Mouse (Mus musculus): Measurements from ENCODE around the gene Tex44. TPM values are rescaled to one million over a fixed set of nuclear protein-coding genes. Genes with fewer than 3 reads are reported as not detected.

Gene Tex44
- polyA plus RNA-seq, 1 experiment, result 0.74 TPM

DNA sequence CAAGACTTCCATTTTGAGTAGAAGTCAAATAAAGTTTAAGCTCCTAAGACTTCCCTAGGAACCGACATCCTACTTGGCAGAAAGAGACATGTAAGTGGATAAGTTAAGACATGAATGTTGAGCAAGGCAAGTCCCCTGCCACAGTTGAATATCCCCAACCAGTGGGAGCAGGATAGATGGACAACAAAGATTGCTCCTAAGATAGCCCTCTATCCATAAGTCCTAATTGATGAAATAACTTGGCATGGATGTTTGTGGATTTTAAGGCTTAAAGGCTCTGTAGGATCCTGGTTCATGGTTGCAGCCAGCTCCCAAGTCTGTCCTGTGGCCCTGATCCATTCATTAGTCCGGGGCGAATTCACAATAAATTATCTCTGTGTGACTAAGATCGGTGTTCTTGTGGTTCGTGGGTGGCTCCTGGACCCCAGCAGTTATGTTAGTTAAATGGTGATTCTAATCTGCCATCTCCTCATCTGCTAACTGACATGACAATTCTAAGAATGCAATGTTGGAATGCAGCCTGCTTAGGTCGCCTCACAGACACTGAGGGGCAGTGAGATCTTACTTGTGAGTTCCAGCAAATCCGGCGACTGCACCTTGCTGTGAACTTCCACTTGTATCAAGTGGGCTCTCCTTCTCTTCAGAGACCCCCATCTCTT, 25.9 kb upstream of the Tex44 start:
- Histone ChIP-seq H3K27me3 (ENCODE audit: control insufficient read depth, insufficient read depth, low read length) (no peaks in the 10 kb centered on the region), H3K4me3 (ENCODE audit: control insufficient read depth, insufficient read depth, low read length) (no peak overlapping the region), H3K27ac (ENCODE audit: control insufficient read depth, insufficient read depth, low read length) (no peak overlapping the region), H3K36me3 (ENCODE audit: control insufficient read depth, insufficient read depth, low read length) (no peaks in the 10 kb centered on the region), H3K4me1 (replicated peaks; ENCODE audit: control insufficient read depth, insufficient read depth, low read length) (peaks cover 7% of the 10 kb centered on the region)
- WGBS, result 58% methylated on average over 8 of the region's 8 CpGs
- DNase-seq, result no peak
- TF ChIP-seq POLR2A (IDR thresholded peaks at IDR 0.05; ENCODE audit: control insufficient read depth, extremely low read depth, insufficient read depth, low read length, poor library complexity) (no peak), CTCF (IDR thresholded peaks at IDR 0.05; ENCODE audit: borderline replicate concordance, control insufficient read depth, extremely low read depth, insufficient read depth, low read length, poor library complexity) (no peak)

DNA sequence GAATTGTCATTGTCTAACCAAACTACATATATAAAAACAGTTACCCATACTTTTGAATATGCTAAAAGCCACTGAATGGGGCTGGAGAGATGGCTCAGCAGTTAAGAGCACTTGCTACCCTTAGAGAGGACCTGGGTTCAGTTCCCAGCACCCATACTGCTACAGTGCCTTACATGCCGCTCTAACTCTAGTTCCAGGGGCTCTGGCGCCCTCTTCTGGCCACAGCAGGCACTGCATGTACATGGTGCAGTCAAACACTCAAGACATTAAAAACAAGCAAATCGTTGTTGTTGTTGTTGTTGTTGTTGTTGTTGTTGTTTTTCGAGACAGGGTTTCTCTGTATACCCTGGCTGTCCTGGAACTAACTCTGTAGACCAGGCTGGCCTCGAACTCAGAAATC, 21.3 kb upstream of the Tex44 start:
- H3K4me3 ChIP-seq (ENCODE audit: control insufficient read depth, insufficient read depth, low read length), result no peak overlapping the region
- no peaks in the 10 kb centered on the region for H3K27me3 ChIP-seq (ENCODE audit: control insufficient read depth, insufficient read depth, low read length)
- WGBS, result 68% methylated on average over 5 of the region's 5 CpGs
- peak; percentile 50 for DNase-seq
- H3K36me3 ChIP-seq (ENCODE audit: control insufficient read depth, insufficient read depth, low read length), result no peaks in the 10 kb centered on the region
- peaks cover 8% of the 10 kb centered on the region for H3K4me1 ChIP-seq (replicated peaks; ENCODE audit: control insufficient read depth, insufficient read depth, low read length)
- TF ChIP-seq POLR2A (IDR thresholded peaks at IDR 0.05; ENCODE audit: control insufficient read depth, extremely low read depth, insufficient read depth, low read length, poor library complexity), result no peak
- peak; percentile 71; the same call in 1 of the 2 replicates for TF ChIP-seq CTCF (IDR thresholded peaks at IDR 0.05; ENCODE audit: borderline replicate concordance, control insufficient read depth, extremely low read depth, insufficient read depth, low read length, poor library complexity)
- H3K27ac ChIP-seq (ENCODE audit: control insufficient read depth, insufficient read depth, low read length), result no peak overlapping the region

DNA sequence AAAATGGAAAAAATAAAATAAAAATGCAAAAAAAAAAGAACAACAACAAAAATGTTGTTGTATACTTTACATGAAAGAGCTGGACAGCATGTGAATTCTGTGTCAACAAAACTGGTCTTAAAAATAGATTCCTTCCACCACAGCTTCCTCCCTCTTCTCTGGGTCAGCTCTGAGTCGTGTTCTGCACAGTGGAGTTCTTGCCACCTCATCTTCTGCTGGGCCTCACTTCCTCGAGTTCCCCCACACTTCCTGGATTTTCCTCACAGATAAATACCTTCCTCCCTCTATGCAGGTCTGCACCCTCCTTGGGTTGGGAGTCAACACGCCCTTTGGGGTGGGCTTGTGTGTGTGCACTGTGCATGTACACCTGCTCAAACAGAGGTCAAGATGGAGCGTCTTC, 19.8 kb upstream of the Tex44 start:
- 61% methylated on average over 4 of the region's 4 CpGs for WGBS
- no peak for DNase-seq

DNA sequence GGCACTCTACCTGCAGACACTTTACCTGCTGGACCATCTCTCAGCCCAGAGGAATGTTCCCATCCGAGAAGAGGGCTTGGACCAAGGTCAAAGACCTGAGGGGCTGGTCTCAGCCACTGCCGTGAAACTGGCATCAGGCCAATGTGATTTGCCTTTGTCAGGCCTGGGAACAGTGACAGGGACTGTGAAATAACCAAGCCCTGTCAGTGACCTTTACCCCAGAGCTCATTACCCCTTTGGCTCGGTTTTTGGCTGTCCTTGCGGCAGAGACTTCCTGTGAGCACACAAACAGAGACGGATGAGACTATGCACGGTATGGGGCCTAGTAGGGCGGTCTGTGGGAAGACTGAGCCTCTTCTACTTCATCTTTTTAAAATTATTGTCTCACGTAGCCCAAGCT, 19.2 kb upstream of the Tex44 start:
- DNase-seq, result no peak
- no peak overlapping the region for H3K27ac ChIP-seq (ENCODE audit: control insufficient read depth, insufficient read depth, low read length)
- H3K4me3 ChIP-seq (ENCODE audit: control insufficient read depth, insufficient read depth, low read length), result no peak overlapping the region
- H3K27me3 ChIP-seq (ENCODE audit: control insufficient read depth, insufficient read depth, low read length), result no peaks in the 10 kb centered on the region
- peaks cover 11% of the 10 kb centered on the region for H3K4me1 ChIP-seq (replicated peaks; ENCODE audit: control insufficient read depth, insufficient read depth, low read length)
- TF ChIP-seq CTCF (IDR thresholded peaks at IDR 0.05; ENCODE audit: borderline replicate concordance, control insufficient read depth, extremely low read depth, insufficient read depth, low read length, poor library complexity), result no peak
- no peak for TF ChIP-seq POLR2A (IDR thresholded peaks at IDR 0.05; ENCODE audit: control insufficient read depth, extremely low read depth, insufficient read depth, low read length, poor library complexity)
- 40% methylated on average over 8 of the region's 8 CpGs for whole genome bisulfite sequencing
- H3K36me3 ChIP-seq (ENCODE audit: control insufficient read depth, insufficient read depth, low read length), result no peaks in the 10 kb centered on the region

More for the DNA sequence above, 19.8 kb upstream of the Tex44 start:
- H3K4me3 ChIP-seq (ENCODE audit: control insufficient read depth, insufficient read depth, low read length), result no peak overlapping the region
- no peaks in the 10 kb centered on the region for H3K27me3 ChIP-seq (ENCODE audit: control insufficient read depth, insufficient read depth, low read length)
- H3K36me3 ChIP-seq (ENCODE audit: control insufficient read depth, insufficient read depth, low read length), result no peaks in the 10 kb centered on the region
- peaks cover 11% of the 10 kb centered on the region for H3K4me1 ChIP-seq (replicated peaks; ENCODE audit: control insufficient read depth, insufficient read depth, low read length)
- H3K27ac ChIP-seq (ENCODE audit: control insufficient read depth, insufficient read depth, low read length), result no peak overlapping the region
- TF ChIP-seq CTCF (IDR thresholded peaks at IDR 0.05; ENCODE audit: borderline replicate concordance, control insufficient read depth, extremely low read depth, insufficient read depth, low read length, poor library complexity) (no peak), POLR2A (IDR thresholded peaks at IDR 0.05; ENCODE audit: control insufficient read depth, extremely low read depth, insufficient read depth, low read length, poor library complexity) (no peak)

DNA sequence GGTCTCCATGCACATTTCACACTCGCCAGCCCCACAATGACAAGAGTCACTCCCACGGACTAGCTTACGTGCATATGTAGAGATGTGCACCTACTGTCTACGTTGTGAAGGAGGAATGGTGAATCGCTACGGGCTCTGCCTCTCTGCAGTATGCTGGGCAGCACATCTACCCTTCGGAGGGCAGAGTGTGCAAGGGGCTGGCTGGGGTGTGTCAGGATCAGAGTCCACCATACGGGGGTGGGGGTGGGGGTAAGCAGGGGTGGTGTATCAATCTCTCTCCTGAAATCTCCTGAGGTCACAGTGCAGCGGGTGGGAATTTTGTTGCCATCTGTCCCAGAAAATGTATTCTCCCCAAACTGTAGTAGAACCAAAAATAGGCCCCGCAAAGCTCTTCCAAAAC, 17.6 kb upstream of the Tex44 start:
- peaks cover 11% of the 10 kb centered on the region for H3K4me1 ChIP-seq (replicated peaks; ENCODE audit: control insufficient read depth, insufficient read depth, low read length)
- no peak overlapping the region for H3K4me3 ChIP-seq (ENCODE audit: control insufficient read depth, insufficient read depth, low read length)
- DNase-seq, result no peak
- WGBS, result 97% methylated on average over 10 of the region's 10 CpGs
- H3K27ac ChIP-seq (ENCODE audit: control insufficient read depth, insufficient read depth, low read length), result no peak overlapping the region
- H3K27me3 ChIP-seq (ENCODE audit: control insufficient read depth, insufficient read depth, low read length), result no peaks in the 10 kb centered on the region
- no peaks in the 10 kb centered on the region for H3K36me3 ChIP-seq (ENCODE audit: control insufficient read depth, insufficient read depth, low read length)
- TF ChIP-seq CTCF (IDR thresholded peaks at IDR 0.05; ENCODE audit: borderline replicate concordance, control insufficient read depth, extremely low read depth, insufficient read depth, low read length, poor library complexity), result no peak
- no peak for TF ChIP-seq POLR2A (IDR thresholded peaks at IDR 0.05; ENCODE audit: control insufficient read depth, extremely low read depth, insufficient read depth, low read length, poor library complexity)

DNA sequence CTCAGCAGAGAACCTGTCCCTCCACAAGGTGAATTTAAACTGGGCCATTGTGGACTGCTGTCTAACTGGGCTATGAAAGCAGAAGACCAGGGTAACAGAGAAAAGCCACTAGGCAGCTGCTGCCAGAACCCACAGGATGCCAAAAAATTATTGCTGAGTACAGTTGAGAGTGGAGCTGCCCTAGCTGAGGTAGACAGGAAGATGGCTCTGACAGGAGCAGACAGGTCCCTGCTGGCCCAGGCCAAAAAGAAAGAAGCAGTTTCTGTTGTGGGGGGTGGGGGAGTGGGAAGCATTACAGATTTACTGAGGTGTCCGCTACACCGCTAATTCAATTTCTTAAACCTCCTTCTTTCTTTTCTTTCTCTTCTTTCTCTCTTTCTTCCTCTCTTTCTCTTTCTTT, 16.7 kb upstream of the Tex44 start:
- WGBS, result 40% methylated on average over 2 of the region's 2 CpGs
- no peaks in the 10 kb centered on the region for H3K36me3 ChIP-seq (ENCODE audit: control insufficient read depth, insufficient read depth, low read length)
- H3K4me3 ChIP-seq (ENCODE audit: control insufficient read depth, insufficient read depth, low read length), result no peak overlapping the region
- TF ChIP-seq CTCF (IDR thresholded peaks at IDR 0.05; ENCODE audit: borderline replicate concordance, control insufficient read depth, extremely low read depth, insufficient read depth, low read length, poor library complexity) (no peak), POLR2A (IDR thresholded peaks at IDR 0.05; ENCODE audit: control insufficient read depth, extremely low read depth, insufficient read depth, low read length, poor library complexity) (no peak)
- H3K27ac ChIP-seq (ENCODE audit: control insufficient read depth, insufficient read depth, low read length), result no peak overlapping the region
- no peaks in the 10 kb centered on the region for H3K27me3 ChIP-seq (ENCODE audit: control insufficient read depth, insufficient read depth, low read length)
- peaks cover 11% of the 10 kb centered on the region for H3K4me1 ChIP-seq (replicated peaks; ENCODE audit: control insufficient read depth, insufficient read depth, low read length)
- DNase-seq, result no peak

DNA sequence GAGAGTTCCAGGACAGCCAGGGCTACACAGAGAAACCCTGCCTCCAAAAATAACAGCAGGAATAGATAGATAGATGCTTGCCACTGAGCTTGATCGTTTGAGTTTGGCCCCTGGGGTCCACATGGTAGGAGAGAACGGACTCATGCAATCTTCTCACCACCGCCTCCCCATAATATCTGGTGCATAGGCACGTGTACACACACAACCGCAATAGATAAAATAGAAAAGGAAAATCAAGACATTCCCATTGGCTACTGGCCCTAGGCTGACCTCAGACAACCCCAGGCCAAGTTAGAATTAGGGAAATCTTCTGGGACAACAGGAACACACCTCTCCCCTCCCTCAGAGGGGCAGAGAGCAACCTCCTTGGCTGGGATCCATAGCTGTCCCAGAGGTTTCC, 11.4 kb upstream of the Tex44 start:
- TF ChIP-seq POLR2A (IDR thresholded peaks at IDR 0.05; ENCODE audit: control insufficient read depth, extremely low read depth, insufficient read depth, low read length, poor library complexity) (no peak), CTCF (IDR thresholded peaks at IDR 0.05; ENCODE audit: borderline replicate concordance, control insufficient read depth, extremely low read depth, insufficient read depth, low read length, poor library complexity) (no peak)
- Histone ChIP-seq H3K27ac (ENCODE audit: control insufficient read depth, insufficient read depth, low read length) (no peak overlapping the region), H3K27me3 (ENCODE audit: control insufficient read depth, insufficient read depth, low read length) (no peaks in the 10 kb centered on the region), H3K36me3 (ENCODE audit: control insufficient read depth, insufficient read depth, low read length) (no peaks in the 10 kb centered on the region), H3K4me1 (replicated peaks; ENCODE audit: control insufficient read depth, insufficient read depth, low read length) (peaks cover 29% of the 10 kb centered on the region), H3K4me3 (ENCODE audit: control insufficient read depth, insufficient read depth, low read length) (no peak overlapping the region)
- DNase-seq, result no peak
- WGBS, result 89% methylated on average over 5 of the region's 5 CpGs

Data from thymus, adult 2 months (tissue).